In the genomic region with DNA sequence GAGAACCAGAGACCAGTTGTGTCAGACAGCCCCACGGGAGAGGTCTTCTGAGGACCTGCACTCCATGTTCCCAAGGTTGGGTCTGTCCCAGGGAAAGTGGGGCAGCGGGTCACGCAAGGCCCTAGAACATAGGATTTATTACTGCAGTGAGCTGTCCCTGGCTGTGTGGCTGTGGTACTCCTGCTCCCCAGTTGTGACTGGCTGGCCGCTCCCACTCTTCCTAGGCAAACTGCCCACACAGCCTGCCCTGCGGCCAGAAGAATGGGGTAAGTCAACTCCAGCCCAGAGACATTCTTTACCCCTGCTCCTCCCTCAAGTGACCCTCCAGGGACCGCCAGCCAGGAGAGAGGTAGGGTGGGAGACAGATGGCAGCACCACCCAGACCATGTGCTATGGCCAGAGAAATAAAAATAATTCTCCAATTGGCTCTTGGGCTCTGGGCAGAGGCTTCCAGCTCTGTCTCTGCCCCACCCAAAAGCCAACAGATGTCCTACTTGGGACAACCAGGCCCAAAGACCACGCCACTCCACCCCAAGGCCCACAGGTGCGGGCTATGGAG, we compare ENCODE assay signal across 10 mouse cellular contexts. TPM values are rescaled to one million over a fixed set of nuclear protein-coding genes. Genes with fewer than 3 reads are reported as not detected.
A peak's percentile ranks its signal among the peaks of the same experiment; 100 is the strongest.
DNase-seq lines count a peak whose midpoint lies in the region; ATAC-seq and TF ChIP-seq lines count a peak whose summit lies in the region.
"Had no signal": no experiment of that assay in that cellular context is flagged by ENCODE, and none has a peak within 500 bp of the region (broad histone marks: within the 10 kb centered on the region; RNA-seq: fewer than 3 reads in every experiment).

No protein-coding gene starts in this region.

- ATAC-seq in CD4-positive, CD25-positive, alpha-beta regulatory T cell, adult 4 months = no peak
- ATAC-seq: liver, embryonic 12.5 days had no signal

- H3K36me3 ChIP-seq in forebrain, embryonic 10.5 days (replicated peaks) = no peaks in the 10 kb centered on the region
- H3K36me3 ChIP-seq: liver, embryonic 12.5 days had no signal

- intact Hi-C loops in gastrocnemius, postnatal 36 days (cut with DNase I) = no loop called here

- peak; percentile 43 to 46 for DNase-seq in cerebellum, postnatal 14 days
- no peak for DNase-seq in cerebellum, adult 9-10 months
- DNase-seq in lung, adult 18-20 months = peak; percentile 62 to 78
- no peak for DNase-seq in lung, adult 2 months
- peak; percentile 67 to 71 for DNase-seq in gastrocnemius, postnatal 36 days
- DNase-seq in ovary, postnatal 36 days (ENCODE audit: low spot score) = peak; percentile 55
- DNase-seq in forebrain, embryonic 10.5 days (ENCODE audit: extremely low spot score, low spot score) = no peak

- no peak overlapping the region for H3K4me3 ChIP-seq in lung, adult 2 months (replicated peaks; ENCODE audit: extremely low read depth, low read depth, low read length)
- no peak overlapping the region for H3K4me3 ChIP-seq in forebrain, embryonic 10.5 days
- H3K4me3 ChIP-seq: liver, embryonic 12.5 days had no signal

- H3K27ac ChIP-seq in forebrain, embryonic 10.5 days = no peak overlapping the region
- H3K27ac ChIP-seq: liver, embryonic 12.5 days had no signal

- H3K27me3 ChIP-seq in forebrain, embryonic 10.5 days (ENCODE audit: poor library complexity, severe bottlenecking) = peaks cover 4% of the 10 kb centered on the region; the same call in 1 of the 2 replicates
- H3K27me3 ChIP-seq: liver, embryonic 12.5 days had no signal

- peaks cover 11% of the 10 kb centered on the region for H3K4me1 ChIP-seq in lung, adult 2 months (ENCODE audit: control insufficient read depth, insufficient read depth, low read length)
- peaks cover 9% of the 10 kb centered on the region; the same call in 1 of the 2 replicates for H3K4me1 ChIP-seq in forebrain, embryonic 10.5 days
- H3K4me1 ChIP-seq: liver, embryonic 12.5 days had no signal

- TF ChIP-seq POLR2A in lung, adult 2 months (IDR thresholded peaks at IDR 0.05; ENCODE audit: borderline replicate concordance, extremely low read depth, low read depth, low read length) = no peak

- no peaks in the 10 kb centered on the region for H3K9me3 ChIP-seq in forebrain, embryonic 10.5 days
- H3K9me3 ChIP-seq: liver, embryonic 12.5 days had no signal

- WGBS in lung, adult 2 months = 58% methylated on average over 8 of the region's 8 CpGs
- WGBS in forebrain, embryonic 10.5 days = 90% methylated on average over 8 of the region's 8 CpGs

- TF ChIP-seq CTCF in lung, adult 2 months (IDR thresholded peaks at IDR 0.05; ENCODE audit: insufficient read depth, low read length) = no peak

RNA-seq across cellular contexts. Expression of a gene that starts 25.0 kb away (rescaled TPM):
- 13.6 and 16.6 TPM in 2 replicates for polyA plus RNA-seq in lung, adult 2 months (2012; rRNA removed)
- 1 to 10 TPM; 3.7 to 4.3 TPM for total RNA-seq in gastrocnemius, postnatal 36 days (2021)
- polyA plus RNA-seq in CD4-positive, CD25-positive, alpha-beta regulatory T cell, adult 4 months (2017; shearing (Covaris generic)) = not detected
- 1.4 and 2.1 TPM in 2 replicates for polyA plus RNA-seq in forebrain, embryonic 10.5 days (2016; fragmentation: Nextera tagmentation; extraction: Ambion mirVana)
- total RNA-seq: common myeloid progenitor, adult 5-6 weeks had no signal

Comparison
In these comparisons a context has a peak if more than half of its experiments do, and no peak if none do; other contexts are left out.
1. DNase-seq: peak in cerebellum, postnatal 14 days (2 of 2), lung, adult 18-20 months (2 of 2), gastrocnemius, postnatal 36 days (2 of 2) and ovary, postnatal 36 days (single experiment); none in cerebellum, adult 9-10 months (single experiment), lung, adult 2 months (single experiment) and forebrain, embryonic 10.5 days (single experiment).